Mouse (Mus musculus): ENCODE data around the gene Cyth4.

Cyth4 gene

GRCm38 (mm10) chr15:78587050-78587994 lies 9.5 kb upstream of the Cyth4 start:
- peak; percentile 92 for DNase-seq

- DNase-seq, result no peak
Measured at GRCm38 (mm10) chr15:78588049-78588448, 8.8 kb upstream of the Cyth4 start.

- DNase-seq, result no peak
Measured at GRCm38 (mm10) chr15:78588900-78589299, 7.9 kb upstream of the Cyth4 start.

GRCm38 (mm10) chr15:78589936-78590335 lies 6.9 kb upstream of the Cyth4 start:
- no peak for DNase-seq

GRCm38 (mm10) chr15:78590785-78591184 lies 6.1 kb upstream of the Cyth4 start:
- DNase-seq, result no peak

GRCm38 (mm10) chr15:78591680-78592451 lies 5.0 kb upstream of the Cyth4 start:
- DNase-seq, result no peak

GRCm38 (mm10) chr15:78592452-78592968 lies 4.3 kb upstream of the Cyth4 start:
- DNase-seq, result no peak

- DNase-seq, result no peak
Measured at GRCm38 (mm10) chr15:78593896-78594425, 2.9 kb upstream of the Cyth4 start.

GRCm38 (mm10) chr15:78594831-78595230 lies 2.0 kb upstream of the Cyth4 start:
- no peak for DNase-seq

GRCm38 (mm10) chr15:78595468-78595867 lies 1.4 kb upstream of the Cyth4 start:
- no peak for DNase-seq

- no peak for DNase-seq
Measured at GRCm38 (mm10) chr15:78596504-78596903, 343 bp upstream of the Cyth4 start.

GRCm38 (mm10) chr15:78597729-78598128 lies 882 bp downstream of the Cyth4 start:
- DNase-seq, result no peak

- no peak for DNase-seq
Measured at GRCm38 (mm10) chr15:78599124-78599523, 2.3 kb downstream of the Cyth4 start.

- DNase-seq, result no peak
Measured at GRCm38 (mm10) chr15:78599529-78600193, 2.8 kb downstream of the Cyth4 start.

GRCm38 (mm10) chr15:78601180-78601579 lies 4.3 kb downstream of the Cyth4 start:
- no peak for DNase-seq

- no peak for DNase-seq
Measured at GRCm38 (mm10) chr15:78604255-78604654, 7.4 kb downstream of the Cyth4 start.

GRCm38 (mm10) chr15:78605371-78605791 lies 8.5 kb downstream of the Cyth4 start:
- DNase-seq, result no peak

- peak; percentile 37 for DNase-seq
Measured at GRCm38 (mm10) chr15:78606059-78606458, 9.2 kb downstream of the Cyth4 start.

- DNase-seq, result no peak
Measured at GRCm38 (mm10) chr15:78607463-78607862, 10.6 kb downstream of the Cyth4 start.

- DNase-seq, result peak; percentile 30
Measured at GRCm38 (mm10) chr15:78610705-78611462, 14.0 kb downstream of the Cyth4 start.

- DNase-seq, result no peak
Measured at GRCm38 (mm10) chr15:78614536-78614935, 17.7 kb downstream of the Cyth4 start.

GRCm38 (mm10) chr15:78616973-78617372 lies 20.1 kb downstream of the Cyth4 start:
- DNase-seq, result no peak
